Mouse (Mus musculus): ENCODE results near the gene Nme2. TPM values are rescaled to one million over a fixed set of nuclear protein-coding genes. Genes with fewer than 3 reads are reported as not detected.

Nme2 gene
- polyA plus RNA-seq, 1 experiment from 2014 or later: 404 TPM

GRCm38 (mm10) chr11:93968005-93968847 is 12.2 kb upstream of the Nme2 start, which contains the start of the genes Gm20390 and Nme1:
Gene Gm20390 (minus strand): TSS chr11:93968293.
Gene Nme1 (minus strand): TSS chr11:93968521.
- peak; percentile 86 for TF ChIP-seq CTCF (IDR thresholded peaks at IDR 0.05)
- in situ Hi-C loops (cut with MboI; ENCODE audit: low pct_unique_long_range_greater_than_20kb): no loop called here
- H3K27me3 ChIP-seq: no peaks in the 10 kb centered on the region
- POLR2A ChIA-PET: interaction anchor here (0.5 to 0.7 kb wide), 2 partner anchors 27 to 1022 kb away, joined by 3 read pairs; partner anchors contain the start of gene Ppp1r9b
- ATAC-seq (peak; percentile 86), DNase-seq (ENCODE audit: low read depth, low spot score) (peak; percentile 96)
- CTCF ChIA-PET: interaction anchor here (0.8 to 1.2 kb wide), 4 partner anchors 10 to 124 kb away, joined by 3 to 5 read pairs (median 3); no protein-coding TSS in a partner anchor

GRCm38 (mm10) chr11:93967381-93967780 is 11.3 kb upstream of the Nme2 start:
- CTCF ChIA-PET: no interaction called here

GRCm38 (mm10) chr11:93965391-93965790 is 9.3 kb upstream of the Nme2 start:
- ATAC-seq (no peak), DNase-seq (ENCODE audit: low read depth, low spot score) (no peak)
- TF ChIP-seq CTCF (IDR thresholded peaks at IDR 0.05): no peak
- in situ Hi-C loops (cut with MboI; ENCODE audit: low pct_unique_long_range_greater_than_20kb): no loop called here
- ChIA-PET POLR2A (interaction anchor here (0.6 kb wide), 1 partner anchor 31 kb away, joined by 3 read pairs; the partner anchor contains the start of gene Spag9), CTCF (no interaction called here)
- H3K27me3 ChIP-seq: no peaks in the 10 kb centered on the region

More at GRCm38 (mm10) chr11:93967381-93967780, 11.3 kb upstream of the Nme2 start:
- TF ChIP-seq CTCF (IDR thresholded peaks at IDR 0.05): no peak
- in situ Hi-C loops (cut with MboI; ENCODE audit: low pct_unique_long_range_greater_than_20kb): no loop called here
- POLR2A ChIA-PET: no interaction called here
- no peaks in the 10 kb centered on the region for H3K27me3 ChIP-seq
- ATAC-seq: no peak
- no peak for DNase-seq (ENCODE audit: low read depth, low spot score)

GRCm38 (mm10) chr11:93963013-93963412 is 7.0 kb upstream of the Nme2 start:
- DNase-seq (ENCODE audit: low read depth, low spot score): no peak
- ATAC-seq: no peak
- CTCF ChIA-PET: no interaction called here
- no peaks in the 10 kb centered on the region for H3K27me3 ChIP-seq
- POLR2A ChIA-PET: no interaction called here
- TF ChIP-seq CTCF (IDR thresholded peaks at IDR 0.05): no peak
- in situ Hi-C loops (cut with MboI; ENCODE audit: low pct_unique_long_range_greater_than_20kb): no loop called here

- ChIA-PET CTCF (no interaction called here), POLR2A (no interaction called here)
- no peak for ATAC-seq
- no peak for DNase-seq (ENCODE audit: low read depth, low spot score)
- no peak for TF ChIP-seq CTCF (IDR thresholded peaks at IDR 0.05)
- no peaks in the 10 kb centered on the region for H3K27me3 ChIP-seq
- in situ Hi-C loops (cut with MboI; ENCODE audit: low pct_unique_long_range_greater_than_20kb): no loop called here
Measured at GRCm38 (mm10) chr11:93961482-93961881, 5.4 kb upstream of the Nme2 start.

GRCm38 (mm10) chr11:93957746-93958145 is 1.7 kb upstream of the Nme2 start:
- ChIA-PET POLR2A (no interaction called here), CTCF (no interaction called here)
- TF ChIP-seq CTCF (IDR thresholded peaks at IDR 0.05): no peak
- ATAC-seq (no peak), DNase-seq (ENCODE audit: low read depth, low spot score) (no peak)
- in situ Hi-C loops (cut with MboI; ENCODE audit: low pct_unique_long_range_greater_than_20kb): no loop called here
- H3K27me3 ChIP-seq: no peaks in the 10 kb centered on the region

- CTCF ChIA-PET: no interaction called here
- DNase-seq (ENCODE audit: low read depth, low spot score): no peak
- in situ Hi-C loops (cut with MboI; ENCODE audit: low pct_unique_long_range_greater_than_20kb): no loop called here
- ATAC-seq: no peak
- POLR2A ChIA-PET: interaction anchor here (0.6 kb wide), 1 partner anchor 47 kb away, joined by 4 read pairs; no protein-coding TSS in a partner anchor
- no peak for TF ChIP-seq CTCF (IDR thresholded peaks at IDR 0.05)
- H3K27me3 ChIP-seq: no peaks in the 10 kb centered on the region
Measured at GRCm38 (mm10) chr11:93957031-93957555, 1.0 kb upstream of the Nme2 start.

GRCm38 (mm10) chr11:93955256-93956150 is 556 bp downstream of the Nme2 start:
- in situ Hi-C loops (cut with MboI; ENCODE audit: low pct_unique_long_range_greater_than_20kb): no loop called here
- peak; percentile 48 for DNase-seq (ENCODE audit: low read depth, low spot score)
- ChIA-PET POLR2A (interaction anchor here (0.6 to 1.0 kb wide), 2 partner anchors 15 to 79 kb away, joined by 3 to 5 read pairs; no protein-coding TSS in a partner anchor), CTCF (no interaction called here)
- H3K27me3 ChIP-seq: no peaks in the 10 kb centered on the region
- no peak for TF ChIP-seq CTCF (IDR thresholded peaks at IDR 0.05)
- peak; percentile 98 for ATAC-seq

GRCm38 (mm10) chr11:93954738-93955255 is 1.3 kb downstream of the Nme2 start:
- ChIA-PET CTCF (no interaction called here), POLR2A (no interaction called here)
- no peaks in the 10 kb centered on the region for H3K27me3 ChIP-seq
- DNase-seq (ENCODE audit: low read depth, low spot score): no peak
- in situ Hi-C loops (cut with MboI; ENCODE audit: low pct_unique_long_range_greater_than_20kb): no loop called here
- ATAC-seq: peak; percentile 0
- TF ChIP-seq CTCF (IDR thresholded peaks at IDR 0.05): no peak

GRCm38 (mm10) chr11:93952376-93952775 is 3.7 kb downstream of the Nme2 start:
- no peaks in the 10 kb centered on the region for H3K27me3 ChIP-seq
- no peak for DNase-seq (ENCODE audit: low read depth, low spot score)
- no peak for ATAC-seq
- in situ Hi-C loops (cut with MboI; ENCODE audit: low pct_unique_long_range_greater_than_20kb): no loop called here
- no peak for TF ChIP-seq CTCF (IDR thresholded peaks at IDR 0.05)
- CTCF ChIA-PET: no interaction called here
- POLR2A ChIA-PET: no interaction called here
